Mouse (Mus musculus) B cell, adult 2 months (primary cell): ENCODE data around the gene Vmn2r72.

Experiments
- DNase-seq, 2 experiments: peaks; one replicate each; pipeline ENCODE4 v3.0.0; 2022

Gene Vmn2r72

GRCm38 (mm10) chr7:85754997-85755396 lies at the start of gene Vmn2r72:
TSS of gene Vmn2r72 (minus strand) at chr7:85755097.
- no peak for DNase-seq
